Mouse (Mus musculus) stomach, postnatal 0 days (tissue): ENCODE measurements around the gene Lsmem1.

Experiments
- CTCF ChIP-seq: IDR thresholded peaks from 2 replicates; pipeline ENCODE4 v1.5.1; 2016; ENCODE audit warnings: antibody characterized with exemption, low read depth, mild to moderate bottlenecking, moderate library complexity
- EP300 ChIP-seq: optimal IDR thresholded peaks from 2 replicates; pipeline ENCODE3; 2016; ENCODE audit warnings: antibody characterized with exemption

DNA sequence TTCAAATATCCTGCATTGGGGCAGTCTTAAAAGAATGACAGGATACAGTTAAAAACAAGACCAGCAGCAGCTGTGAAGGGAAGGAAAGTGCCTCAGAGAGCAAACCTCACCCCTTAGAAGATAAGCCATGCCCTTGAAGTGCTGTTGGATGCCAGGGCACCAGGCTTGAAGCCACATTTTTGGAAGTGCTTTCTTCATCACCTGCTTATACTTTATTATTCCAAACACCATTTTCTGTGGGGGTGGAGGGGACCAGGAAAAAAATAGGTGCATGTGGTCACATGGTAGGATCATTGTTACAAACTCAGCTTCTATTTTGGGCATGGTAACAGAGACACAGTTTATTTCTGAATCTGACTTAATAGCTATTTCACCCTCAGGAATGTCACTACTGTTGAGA, 1.8 kb downstream of the Lsmem1 start:
- TF ChIP-seq CTCF (no peak), EP300 (no peak)
